Mouse (Mus musculus): ENCODE results near the gene Foxn3.

DNA sequence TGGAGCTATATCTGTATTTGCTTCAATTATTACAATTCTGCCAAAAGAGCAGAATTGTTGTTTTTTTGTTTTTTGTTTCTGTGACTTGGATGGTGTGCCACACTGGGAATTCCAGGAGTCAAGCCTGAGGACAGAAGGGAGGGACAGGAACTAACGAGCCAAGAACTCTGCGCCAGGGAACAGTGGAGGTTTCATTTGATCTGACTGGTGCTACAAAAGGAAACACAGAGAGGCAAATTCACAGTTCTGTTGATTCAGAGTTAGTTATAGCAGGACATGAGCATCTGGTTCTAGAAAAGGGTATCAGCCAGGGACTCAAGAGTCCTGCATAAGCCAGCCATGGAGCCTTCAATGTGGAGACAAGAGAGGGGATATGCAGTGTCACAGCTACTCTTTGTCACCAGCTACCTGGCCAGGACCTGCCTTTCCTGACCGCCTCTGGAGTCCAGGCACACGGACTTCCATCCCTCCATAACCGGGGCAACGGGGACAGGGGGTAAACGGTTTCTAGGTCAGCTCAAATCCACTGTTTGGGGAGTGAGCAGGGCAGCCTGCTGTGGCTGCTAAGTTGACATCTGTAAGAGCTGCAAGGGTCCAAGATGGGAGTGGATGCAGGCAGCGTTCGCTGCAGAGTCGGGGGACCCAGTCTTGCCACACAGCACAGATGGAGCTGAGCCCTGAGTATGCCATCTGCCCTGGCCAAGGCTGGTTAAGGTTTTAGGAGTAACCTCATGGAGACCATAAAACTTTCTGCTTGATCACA, 316.2 kb downstream of the Foxn3 start:
- TF ChIP-seq CTCF (IDR thresholded peaks at IDR 0.05; ENCODE audit: borderline replicate concordance, extremely low read depth, insufficient read depth, insufficient read length) (no peak), POLR2A (IDR thresholded peaks at IDR 0.05; ENCODE audit: borderline replicate concordance, extremely low read depth, insufficient read depth, insufficient read length, poor library complexity, severe bottlenecking) (no peak)
